Comparison of ENCODE assay signal across 7 mouse cellular contexts in the genomic region with DNA sequence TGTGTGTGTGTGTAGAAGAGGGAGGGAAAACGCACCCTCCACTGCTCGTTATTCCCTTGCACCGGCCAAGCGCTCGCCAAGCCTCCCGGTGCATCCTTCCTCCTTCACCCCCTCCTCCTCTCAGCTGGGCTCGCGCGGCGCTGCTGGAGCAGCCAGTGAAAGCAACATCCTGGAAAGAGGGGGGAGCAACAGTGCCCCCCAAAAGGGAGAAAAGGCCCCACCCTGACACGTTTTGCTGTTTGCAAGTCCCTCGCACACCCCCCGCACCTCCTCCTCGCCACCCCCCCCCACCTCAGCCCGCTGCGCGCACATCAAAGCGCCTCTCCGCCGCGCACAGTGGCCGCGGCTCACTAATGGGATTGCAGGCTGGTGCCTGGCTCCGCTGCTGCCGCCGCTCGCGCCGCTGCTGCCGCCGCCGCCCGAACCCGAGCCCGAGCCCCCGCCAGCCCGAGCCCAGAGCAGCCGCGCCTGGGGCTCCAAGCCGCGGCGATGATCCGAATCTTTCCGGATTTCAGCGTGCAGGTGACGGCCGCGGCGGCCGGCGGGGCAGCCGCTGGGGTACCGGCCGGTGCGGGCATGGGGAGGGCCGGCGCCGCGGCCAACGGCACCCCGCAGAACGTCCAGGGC. TPM values are rescaled to one million over a fixed set of nuclear protein-coding genes. Genes with fewer than 3 reads are reported as not detected.
A peak's percentile ranks its signal among the peaks of the same experiment; 100 is the strongest.
DNase-seq lines count a peak whose midpoint lies in the region; ATAC-seq and TF ChIP-seq lines count a peak whose summit lies in the region.

Gene Npas3 (plus strand): TSS at position 577 of the 627 bp plus-strand sequence.

- H3K27ac ChIP-seq in ES-Bruce4 (ENCODE audit: insufficient read depth, low read length): no peak within 1 kb of the TSS
- H3K27ac ChIP-seq in embryonic facial prominence, embryonic 12.5 days: peak within 1 kb of the TSS; percentile 31; the same call in 1 of the 2 replicates
- peak within 1 kb of the TSS; percentile 75 for H3K27ac ChIP-seq in midbrain, postnatal 0 days (ENCODE audit: low read depth, low read length)

- H3K27me3 ChIP-seq in ES-Bruce4 (ENCODE audit: control insufficient read depth, insufficient read depth, low read length, poor library complexity, severe bottlenecking) (peaks cover 35% of the 10 kb centered on the region), G1E (ENCODE audit: insufficient read depth, low read length) (no peaks in the 10 kb centered on the region)
- H3K27me3 ChIP-seq in embryonic facial prominence, embryonic 12.5 days: peaks cover 41% of the 10 kb centered on the region
- no peaks in the 10 kb centered on the region for H3K27me3 ChIP-seq in midbrain, postnatal 0 days (ENCODE audit: insufficient read depth, low read length)

- TF ChIP-seq POLR2A in ES-Bruce4 (IDR thresholded peaks at IDR 0.05; ENCODE audit: insufficient read depth, low read length): no peak

- H3K9me3 ChIP-seq in ES-Bruce4 (replicated peaks; ENCODE audit: control insufficient read depth, insufficient read depth, low read length, poor library complexity, severe bottlenecking) (no peaks in the 10 kb centered on the region), G1E (replicated peaks) (peaks cover 62% of the 10 kb centered on the region)
- no peaks in the 10 kb centered on the region for H3K9me3 ChIP-seq in embryonic facial prominence, embryonic 12.5 days
- H3K9me3 ChIP-seq in midbrain, postnatal 0 days (ENCODE audit: low read length): no peaks in the 10 kb centered on the region

- intact Hi-C loops in heart, postnatal 10 days (cut with DNase I): loop anchor here (5.0 kb wide), 1 partner anchor 206 kb away; no protein-coding TSS in a partner anchor
- intact Hi-C loops in left cerebral cortex, postnatal 10 days (cut with DNase I): loop anchor here (5.0 kb wide), 2 partner anchors 206 to 331 kb away; no protein-coding TSS in a partner anchor

- H3K36me3 ChIP-seq in ES-Bruce4 (ENCODE audit: control insufficient read depth, insufficient read depth, low read length, poor library complexity, severe bottlenecking): no peaks in the 10 kb centered on the region
- H3K36me3 ChIP-seq in G1E (replicated peaks): no peaks in the 10 kb centered on the region
- no peaks in the 10 kb centered on the region for H3K36me3 ChIP-seq in embryonic facial prominence, embryonic 12.5 days
- H3K36me3 ChIP-seq in midbrain, postnatal 0 days (ENCODE audit: insufficient read depth, low read length): no peaks in the 10 kb centered on the region

- peak within 1 kb of the TSS; percentile 42; the same call in 1 of the 2 replicates for H3K9ac ChIP-seq in ES-Bruce4 (ENCODE audit: low read depth, poor library complexity, severe bottlenecking)
- H3K9ac ChIP-seq in embryonic facial prominence, embryonic 12.5 days: peak within 1 kb of the TSS; percentile 57
- peak within 1 kb of the TSS; percentile 75 for H3K9ac ChIP-seq in midbrain, postnatal 0 days (replicated peaks; ENCODE audit: low read length, poor library complexity, severe bottlenecking)

- no peak for DNase-seq in G1E (ENCODE audit: low spot score)
- peak; percentile 10 to 32 for DNase-seq in heart, postnatal 10 days
- peak; percentile 53 to 71 for DNase-seq in left cerebral cortex, postnatal 10 days (ENCODE audit: extremely low spot score in 1 of 2, low spot score in 2 of 2)
- peak; percentile 81 for DNase-seq in midbrain, postnatal 0 days (ENCODE audit: low spot score)
- DNase-seq in spleen, adult 12 weeks (ENCODE audit: low spot score): no peak

- H3K4me3 ChIP-seq in ES-Bruce4 (ENCODE audit: low read depth, low read length) (peak within 1 kb of the TSS; percentile 72), G1E (ENCODE audit: low read depth, low read length) (peak within 1 kb of the TSS; percentile 27; the same call in 1 of the 2 replicates)
- H3K4me3 ChIP-seq in embryonic facial prominence, embryonic 12.5 days: peak within 1 kb of the TSS; percentile 54
- H3K4me3 ChIP-seq in midbrain, postnatal 0 days (ENCODE audit: low read depth, low read length): peak within 1 kb of the TSS; percentile 79

- peak within 1 kb of the TSS; percentile 98 for H3K4me2 ChIP-seq in embryonic facial prominence, embryonic 12.5 days (replicated peaks)
- H3K4me2 ChIP-seq in midbrain, postnatal 0 days (ENCODE audit: low read depth, low read length, poor library complexity, severe bottlenecking): peak within 1 kb of the TSS; percentile 92

- H3K4me1 ChIP-seq in ES-Bruce4 (ENCODE audit: control insufficient read depth, insufficient read depth, low read length): no peaks in the 10 kb centered on the region
- H3K4me1 ChIP-seq in G1E (ENCODE audit: insufficient read depth, low read depth, low read length): no peaks in the 10 kb centered on the region
- peaks cover 31% of the 10 kb centered on the region for H3K4me1 ChIP-seq in embryonic facial prominence, embryonic 12.5 days
- H3K4me1 ChIP-seq in midbrain, postnatal 0 days (ENCODE audit: insufficient read depth, low read length): peaks cover 4% of the 10 kb centered on the region; the same call in 1 of the 2 replicates

- under 1% methylated on average over 58 of the region's 62 CpGs for WGBS in embryonic facial prominence, embryonic 12.5 days
- WGBS in midbrain, postnatal 0 days: 1% methylated on average over 44 of the region's 62 CpGs

- no peak for ATAC-seq in G1E (ENCODE audit: extremely low read depth, insufficient number of reproducible peaks, low FRiP score, poor library complexity, severe bottlenecking)
- no peak; the same call in 1 of the 2 replicates for ATAC-seq in embryonic facial prominence, embryonic 12.5 days (ENCODE audit: insufficient number of reproducible peaks, insufficient read depth, low FRiP score, low TSS enrichment)
- ATAC-seq in midbrain, postnatal 0 days (ENCODE audit: low FRiP score): peak; percentile 82

- TF ChIP-seq EP300 in ES-Bruce4 (IDR thresholded peaks at IDR 0.05; ENCODE audit: insufficient read depth, low read depth, low read length): no peak

- TF ChIP-seq CTCF in ES-Bruce4 (IDR thresholded peaks at IDR 0.05; ENCODE audit: low read depth, low read length) (no peak), G1E (IDR thresholded peaks at IDR 0.05; ENCODE audit: low read depth, low read length) (no peak)
- no peak for TF ChIP-seq CTCF in midbrain, postnatal 0 days (IDR thresholded peaks at IDR 0.05)

RNA-seq across cellular contexts. Expression of gene Npas3, which starts in this region (rescaled TPM):
- polyA plus RNA-seq in ES-Bruce4 (2011; ENCODE audit: insufficient read depth, insufficient read length, low read depth, missing spikeins) (0.11 and 1.2 TPM in 2 replicates), G1E (2012) (not detected in 2 replicates)
- total RNA-seq in G1E (2014; fragmentation: Nextera tagmentation) (not detected in 2 replicates), G1E (2017) (0.11 TPM in 1 of 2 replicates, not detected in the other)
- 5.2 and 6.4 TPM in 2 replicates for polyA plus RNA-seq in embryonic facial prominence, embryonic 12.5 days (2016; fragmentation: Nextera tagmentation; extraction: Ambion mirVana)
- 1 to 10 TPM; 1.9 to 2.0 TPM for total RNA-seq in heart, postnatal 10 days (2021)
- total RNA-seq in left cerebral cortex, postnatal 10 days (2021): 10 to 100 TPM; 32.8 to 33.8 TPM
- 53.8 and 58.7 TPM in 2 replicates for total RNA-seq in midbrain, postnatal 0 days (2014; rRNA removed)
- 30.0 and 34.2 TPM in 2 replicates for polyA plus RNA-seq in midbrain, postnatal 0 days (2015; fragmentation: Nextera tagmentation; extraction: Ambion mirVana)

Comparison
In these comparisons a context has a peak if more than half of its experiments do, and no peak if none do; other contexts are left out.
1. RNA of gene Npas3 (total RNA-seq): 53.8 to 58.7 TPM in midbrain, postnatal 0 days and 32.8 to 33.8 TPM in left cerebral cortex, postnatal 10 days; 1.9 to 2.0 TPM in heart, postnatal 10 days and 0.11 TPM in G1E; every median in the first group is over 10 times any median in the second.
2. H3K4me3 ChIP-seq: peak in every context shown above with its lines; median percentile 79 in midbrain, postnatal 0 days; 72 in ES-Bruce4; 54 in embryonic facial prominence, embryonic 12.5 days; 27 in G1E.
3. DNase-seq: peak in heart, postnatal 10 days (2 of 2), left cerebral cortex, postnatal 10 days (2 of 2) and midbrain, postnatal 0 days (single experiment); none in G1E (single experiment) and spleen, adult 12 weeks (single experiment).
4. Peak in every context shown above with its lines, with median percentiles within 50 percentile points of each other: H3K9ac ChIP-seq.